Mouse (Mus musculus) heart, postnatal 0 days (tissue): ENCODE results near the gene Mrpl4. TPM values are rescaled to one million over a fixed set of nuclear protein-coding genes. Genes with fewer than 3 reads are reported as not detected.

Experiments used
- ATAC-seq: fragments of 200-750 bp; cut with Nextera tagmentation; 2 replicates; pipeline ENCODE4 v1.8.0; 2017; ENCODE audit warnings: low read depth, moderate number of reproducible peaks, moderate library complexity; ENCODE audit not compliant: insufficient read depth
- DNase-seq: peaks from one replicate; pipeline ENCODE4 v3.0.0-alpha.2; 2016; ENCODE audit warnings: low spot score
- H3K27ac ChIP-seq: fragments of 300-500 bp; sonication (generic); 2 replicates; pipeline ENCODE4 v1.5.1; 2014; ENCODE audit warnings: low read depth, mild to moderate bottlenecking
- H3K27me3 ChIP-seq: fragments of 300-500 bp; sonication (generic); 2 replicates; pipeline ENCODE4 v1.6.1; 2014; ENCODE audit warnings: low read length, mixed read lengths; ENCODE audit not compliant: control insufficient read depth, insufficient read depth
- H3K36me3 ChIP-seq: fragments of 300-500 bp; sonication (generic); replicated peaks from 2 replicates; pipeline ENCODE4 v1.6.1; 2014; ENCODE audit warnings: low read length, mixed read lengths; ENCODE audit not compliant: control insufficient read depth, insufficient read depth
- H3K4me1 ChIP-seq: fragments of 300-500 bp; sonication (generic); 2 replicates; pipeline ENCODE4 v1.6.1; 2014; ENCODE audit warnings: antibody characterized with exemption; ENCODE audit not compliant: control insufficient read depth, insufficient read depth
- H3K4me2 ChIP-seq: fragments of 300-500 bp; sonication (generic); 2 replicates; pipeline ENCODE4 v1.6.1; 2014; ENCODE audit warnings: low read depth, mild to moderate bottlenecking, low read length, moderate library complexity
- H3K4me3 ChIP-seq: fragments of 300-500 bp; sonication (generic); 2 replicates; pipeline ENCODE4 v1.5.1; 2014; ENCODE audit warnings: low read depth, low read length
- H3K9ac ChIP-seq: fragments of 300-500 bp; sonication (generic); replicated peaks from 2 replicates; pipeline ENCODE4 v1.6.1; 2014; ENCODE audit warnings: low read depth, low read length, mixed read lengths
- H3K9me3 ChIP-seq: fragments of 300-500 bp; sonication (generic); replicated peaks from 2 replicates; pipeline ENCODE4 v1.6.1; 2016; ENCODE audit warnings: low read length; ENCODE audit not compliant: control insufficient read depth
- CTCF ChIP-seq: IDR thresholded peaks from 2 replicates; pipeline ENCODE4 v1.5.1; 2016; ENCODE audit warnings: antibody characterized with exemption, control low read depth, low read depth
- EP300 ChIP-seq: IDR thresholded peaks from 2 replicates; pipeline ENCODE4 v1.6.1; 2016; ENCODE audit warnings: antibody characterized with exemption, low read depth
- WGBS: fragments of 180-500 bp; shearing (Covaris S2); extraction: QIAGEN DNeasy Blood & Tissue Kit; methylation state at CpG from one replicate; pipeline ENCODE4 v1.1.7; 2014; 5-methylcytosine and 5-hydroxymethylcytosine counted together
- polyA plus RNA-seq: library from polyadenylated mRNA; unstranded; fragments of >200 nt; fragmentation: Nextera tagmentation; extraction: Ambion mirVana; gene quantifications from 2 replicates; pipeline ENCODE4 v1.2.1, GENCODE M21; 2015
- total RNA-seq: library from RNA; depleted of rRNA; stranded (reverse); fragments of >200 nt; gene quantifications from 2 replicates; pipeline ENCODE4 v1.2.3, GENCODE M21; 2014; ENCODE audit warnings: low replicate concordance

The Mrpl4 gene
- total and polyA plus RNA-seq, 2 experiments from 2014 or later: 193 to 239 TPM

DNA sequence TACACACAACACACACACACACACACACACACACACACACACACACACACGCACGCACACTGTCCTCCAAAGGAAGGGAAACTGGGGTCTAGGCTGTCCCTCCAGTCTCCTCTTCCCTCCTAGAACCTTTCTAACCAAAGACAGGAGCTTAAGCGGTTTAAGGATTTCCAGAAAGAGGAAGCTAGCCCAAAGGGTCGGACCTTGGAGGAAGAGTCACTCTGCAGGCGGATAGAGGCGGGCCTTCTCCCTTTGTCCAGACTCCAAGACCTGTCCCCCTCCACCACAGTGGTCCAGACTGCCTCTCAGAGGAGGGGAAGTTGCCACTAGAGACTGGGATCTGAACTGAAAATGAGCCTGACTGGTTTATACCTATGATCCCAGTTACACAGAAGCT, 28.9 kb upstream of the Mrpl4 start:
- no peaks in the 10 kb centered on the region for H3K9me3 ChIP-seq
- H3K36me3 ChIP-seq: peaks cover 5% of the 10 kb centered on the region
- H3K9ac ChIP-seq: no peak overlapping the region
- 48% methylated on average over 6 of the region's 6 CpGs for WGBS
- ATAC-seq (no peak), DNase-seq (no peak)
- TF ChIP-seq EP300 (no peak), CTCF (no peak)
- peaks cover 26% of the 10 kb centered on the region; the same call in 1 of the 2 replicates for H3K4me1 ChIP-seq
- peak overlapping the region; percentile 34; the same call in 1 of the 2 replicates for H3K4me2 ChIP-seq
- H3K27ac ChIP-seq: peak overlapping the region; percentile 47
- H3K4me3 ChIP-seq: no peak overlapping the region
- no peaks in the 10 kb centered on the region for H3K27me3 ChIP-seq

DNA sequence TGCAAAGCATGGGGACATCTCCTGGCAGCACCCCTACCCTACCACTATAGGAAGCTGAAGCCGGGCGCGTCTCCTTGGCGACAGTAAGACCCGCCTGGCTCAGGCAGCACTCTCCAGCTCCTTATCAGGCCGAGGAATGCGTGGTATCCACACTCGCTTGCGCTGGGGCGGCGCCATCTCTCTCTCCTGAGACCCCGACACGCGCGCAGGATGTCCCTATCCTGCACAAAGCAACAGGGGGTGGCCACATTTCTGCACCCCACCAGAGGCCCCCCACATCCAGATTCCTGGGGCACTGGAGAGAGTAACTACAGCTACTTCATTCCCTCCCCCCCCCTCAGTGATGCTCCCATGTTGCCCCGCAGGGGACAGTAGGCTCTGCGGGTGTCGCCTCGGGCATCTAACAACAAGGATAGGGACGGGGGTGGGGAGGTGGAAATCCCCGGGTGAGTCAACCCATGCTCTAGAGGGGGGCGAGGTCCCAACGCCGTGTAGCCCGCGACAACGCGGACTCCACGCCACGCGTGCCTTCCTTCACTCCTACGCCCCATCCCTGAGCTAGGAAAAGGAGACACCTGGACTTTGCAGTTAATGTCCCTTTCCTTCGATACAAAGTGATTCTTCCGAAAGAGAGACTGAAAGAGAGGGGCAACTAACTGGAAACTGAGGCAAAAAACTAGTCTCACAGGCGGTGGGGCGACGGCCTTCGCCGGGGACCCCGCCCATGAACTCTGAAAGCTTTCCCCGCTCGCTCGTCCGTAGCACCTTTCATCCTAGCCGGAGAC, 26.9 kb upstream of the Mrpl4 start:
- H3K9ac ChIP-seq: peak overlapping the region; percentile 80
- peak; percentile 82 for DNase-seq
- H3K4me3 ChIP-seq: peak overlapping the region; percentile 82
- WGBS: 1% methylated on average over 45 of the region's 45 CpGs
- peaks cover 26% of the 10 kb centered on the region; the same call in 1 of the 2 replicates for H3K4me1 ChIP-seq
- H3K27me3 ChIP-seq: no peaks in the 10 kb centered on the region
- no peaks in the 10 kb centered on the region for H3K36me3 ChIP-seq
- H3K27ac ChIP-seq: peak overlapping the region; percentile 86
- TF ChIP-seq EP300 (no peak), CTCF (no peak)
- H3K4me2 ChIP-seq: peak overlapping the region; percentile 94
- H3K9me3 ChIP-seq: no peaks in the 10 kb centered on the region
- ATAC-seq: peak; percentile 60

DNA sequence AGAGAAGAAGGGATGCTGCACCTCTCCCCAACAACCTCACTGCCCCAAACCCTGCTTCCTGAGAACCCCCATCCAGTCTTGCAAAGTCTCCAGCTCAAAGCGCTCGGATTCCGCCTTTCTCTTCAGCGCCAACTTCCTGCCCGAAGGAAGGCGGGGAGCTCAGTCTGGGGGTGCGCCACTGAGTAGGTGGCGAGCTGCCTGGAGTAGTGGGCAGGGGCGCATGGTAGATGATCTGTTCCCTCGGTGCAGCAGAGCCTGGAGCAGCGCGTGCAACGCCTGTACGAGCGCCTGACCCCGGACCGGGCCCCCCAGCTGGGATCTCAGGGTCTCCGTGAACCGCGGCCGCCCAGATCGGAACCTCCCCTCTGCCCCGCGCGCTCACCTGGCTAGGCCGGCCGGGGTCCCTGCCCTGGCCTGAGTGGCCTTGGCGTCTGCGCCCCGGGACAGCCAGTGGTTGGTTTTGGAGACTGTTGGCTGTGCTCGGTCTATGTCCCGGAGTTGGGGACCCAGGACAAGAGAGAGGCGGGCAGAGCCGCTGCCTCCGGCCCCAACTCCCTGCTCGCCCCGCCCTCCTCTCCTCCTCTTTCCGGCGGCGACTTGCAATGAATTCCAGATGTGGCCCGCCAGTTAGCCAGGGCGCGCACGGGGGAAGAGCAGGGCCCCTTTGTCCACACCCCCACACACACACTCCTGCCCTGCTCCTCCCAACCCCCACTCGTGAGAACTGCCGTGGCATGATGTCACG, 26.1 kb upstream of the Mrpl4 start, which contains the start of gene S1pr2:
TSS of gene S1pr2 (minus strand) at position 566 of the 745 bp plus-strand sequence.
- TF ChIP-seq EP300 (no peak; the same call in 1 of the 2 replicates), CTCF (no peak)
- H3K27ac ChIP-seq: peak within 1 kb of the TSS; percentile 86
- peak within 1 kb of the TSS; percentile 82 for H3K4me3 ChIP-seq
- DNase-seq: peak; percentile 80
- under 1% methylated on average over 47 of the region's 47 CpGs for WGBS
- H3K9ac ChIP-seq: peak within 1 kb of the TSS; percentile 80
- no peaks in the 10 kb centered on the region for H3K27me3 ChIP-seq
- no peaks in the 10 kb centered on the region for H3K9me3 ChIP-seq
- no peaks in the 10 kb centered on the region for H3K36me3 ChIP-seq
- ATAC-seq: peak; percentile 73
- H3K4me2 ChIP-seq: peak within 1 kb of the TSS; percentile 94
- H3K4me1 ChIP-seq: peaks cover 26% of the 10 kb centered on the region; the same call in 1 of the 2 replicates

DNA sequence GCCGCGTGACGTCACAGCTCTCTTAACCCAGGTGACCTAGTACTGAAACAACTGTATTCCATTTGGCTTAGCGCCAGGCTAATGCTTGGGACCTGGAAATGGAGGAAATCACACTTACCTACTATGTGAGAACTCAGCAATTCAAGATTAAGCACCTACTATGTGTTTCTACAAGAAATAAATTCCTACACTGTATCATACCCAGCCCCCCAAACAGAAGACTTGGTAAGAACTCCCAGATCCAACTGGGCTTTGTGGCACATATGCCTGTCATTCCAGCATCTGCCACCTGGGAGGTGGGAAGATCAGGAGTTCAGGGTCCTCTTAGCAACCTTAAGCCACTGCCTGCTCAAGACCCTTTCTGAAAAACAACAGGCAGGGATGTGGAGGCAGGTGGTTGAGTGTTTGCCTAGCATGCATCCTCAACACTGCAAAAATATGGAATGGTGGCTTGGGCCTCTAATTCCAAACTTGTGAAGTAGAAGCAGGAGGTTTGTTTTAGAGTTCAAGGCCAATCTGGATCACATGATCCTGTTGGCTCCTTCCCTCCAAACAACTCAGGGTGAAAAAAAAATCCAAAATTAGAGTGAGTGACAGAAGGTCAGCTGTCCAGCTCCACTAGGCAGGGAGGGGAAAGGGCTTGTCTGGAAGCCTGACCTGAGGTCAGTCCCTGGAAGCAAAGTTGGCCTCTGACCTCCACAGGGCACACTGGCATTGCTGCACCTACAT, 25.4 kb upstream of the Mrpl4 start:
- Histone ChIP-seq H3K27ac (peak overlapping the region; percentile 86; the same call in 1 of the 2 replicates), H3K27me3 (no peaks in the 10 kb centered on the region), H3K4me2 (peak overlapping the region; percentile 94), H3K9ac (no peak overlapping the region), H3K9me3 (no peaks in the 10 kb centered on the region), H3K4me3 (peak overlapping the region; percentile 82), H3K4me1 (peaks cover 21% of the 10 kb centered on the region; the same call in 1 of the 2 replicates), H3K36me3 (no peaks in the 10 kb centered on the region)
- no peak for ATAC-seq
- TF ChIP-seq CTCF: no peak
- no peak for TF ChIP-seq EP300
- DNase-seq: no peak
- 1% methylated on average over 4 of the region's 4 CpGs for WGBS
